Mouse (Mus musculus) E14TG2a.4 (cell line): ENCODE measurements around the gene Olfr18.

Experiments used
- CTCF ChIP-seq: conservative IDR thresholded peaks from 2 replicates; pipeline ENCODE4 v1.5.1; 2014; ENCODE audit warnings: low read length
- NANOG ChIP-seq: IDR thresholded peaks from 2 replicates; pipeline ENCODE4 v1.6.1; 2014; ENCODE audit warnings: borderline replicate concordance, low read length, mixed read lengths

DNA sequence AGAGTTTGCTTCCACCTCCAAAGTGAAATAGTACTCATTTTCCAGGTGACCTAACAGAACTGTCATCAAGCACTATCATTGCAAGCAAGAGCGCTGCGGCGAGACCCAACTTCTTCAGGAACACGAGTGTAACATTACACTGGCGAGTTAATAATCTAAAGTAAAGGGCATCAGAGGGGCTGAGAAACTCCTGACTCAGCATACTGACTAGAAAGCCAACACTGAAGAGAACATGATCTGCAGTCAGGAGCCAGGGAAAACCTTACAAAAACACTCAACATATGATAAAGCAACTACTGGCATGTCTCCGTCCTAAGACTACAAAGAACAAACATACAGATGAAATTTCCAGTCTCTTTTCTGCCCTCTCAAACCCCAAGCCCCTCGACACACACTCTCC lies 47.8 kb upstream of the Olfr18 start:
- no peak for TF ChIP-seq CTCF
- no peak for TF ChIP-seq NANOG
